Comparison of ENCODE assay signal across 13 mouse cellular contexts in the genomic region with DNA sequence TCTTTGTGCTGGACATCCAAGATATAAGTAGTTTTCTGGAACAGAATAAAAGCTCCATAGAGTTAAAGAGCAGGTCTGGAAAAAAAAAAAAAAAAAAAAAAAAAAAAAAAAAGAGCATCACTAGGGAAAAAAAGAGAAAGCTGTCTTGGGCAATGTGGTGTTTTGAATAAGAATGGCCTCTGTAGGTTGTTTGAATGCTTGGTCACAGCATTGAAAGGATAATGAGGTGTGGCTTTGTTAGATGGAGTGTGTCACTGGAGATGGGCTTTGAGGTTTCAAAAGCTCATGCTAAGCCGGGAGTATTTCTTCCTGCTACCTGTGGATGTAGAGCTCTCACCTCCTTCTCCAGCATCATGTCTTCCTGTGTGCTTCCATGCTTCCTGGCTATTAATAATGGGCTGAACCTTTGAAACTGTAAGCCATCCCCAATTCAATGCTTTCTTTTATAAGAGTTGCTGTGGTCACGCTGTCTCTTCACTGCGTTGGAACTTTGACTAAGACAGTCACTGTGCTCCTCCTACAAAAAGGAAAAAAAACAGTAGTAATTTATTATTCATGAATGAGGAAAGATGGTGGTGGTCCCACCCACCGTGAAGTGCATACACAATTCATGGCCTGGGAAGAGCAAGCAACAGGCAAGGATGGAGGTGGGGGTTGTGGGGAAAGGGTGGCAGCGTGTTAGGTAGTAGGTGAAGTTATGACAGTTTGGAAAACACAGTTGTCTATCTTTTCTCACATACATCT.
DNase-seq lines count a peak whose midpoint lies in the region; ATAC-seq and TF ChIP-seq lines count a peak whose summit lies in the region.
"Had no signal": no experiment of that assay in that cellular context is flagged by ENCODE, and none has a peak within 500 bp of the region (broad histone marks: within the 10 kb centered on the region; RNA-seq: fewer than 3 reads in every experiment).

No protein-coding gene starts in this region.

- H3K9ac ChIP-seq in kidney, embryonic 14.5 days (ENCODE audit: low read depth, low read length) = no peak overlapping the region
- no peak overlapping the region for H3K9ac ChIP-seq in forebrain, embryonic 13.5 days
- H3K9ac ChIP-seq in hindbrain, postnatal 0 days (replicated peaks; ENCODE audit: low read length) = no peak overlapping the region
- no peak overlapping the region for H3K9ac ChIP-seq in neural tube, embryonic 15.5 days (replicated peaks)
- no peak overlapping the region for H3K9ac ChIP-seq in kidney, embryonic 15.5 days

- H3K4me1 ChIP-seq in kidney, embryonic 14.5 days (ENCODE audit: control insufficient read depth, insufficient read depth, low read length) = no peaks in the 10 kb centered on the region
- H3K4me1 ChIP-seq in forebrain, embryonic 13.5 days = peaks cover 14% of the 10 kb centered on the region
- H3K4me1 ChIP-seq in hindbrain, postnatal 0 days (ENCODE audit: insufficient read depth, low read length) = no peaks in the 10 kb centered on the region
- peaks cover 9% of the 10 kb centered on the region for H3K4me1 ChIP-seq in neural tube, embryonic 15.5 days
- H3K4me1 ChIP-seq in kidney, embryonic 15.5 days = no peaks in the 10 kb centered on the region

- H3K27me3 ChIP-seq in kidney, embryonic 14.5 days (ENCODE audit: control insufficient read depth, insufficient read depth, low read length) = no peaks in the 10 kb centered on the region
- H3K27me3 ChIP-seq in forebrain, embryonic 13.5 days = no peaks in the 10 kb centered on the region
- no peaks in the 10 kb centered on the region for H3K27me3 ChIP-seq in hindbrain, postnatal 0 days (ENCODE audit: insufficient read depth, low read length)
- no peaks in the 10 kb centered on the region for H3K27me3 ChIP-seq in neural tube, embryonic 15.5 days (replicated peaks)
- no peaks in the 10 kb centered on the region for H3K27me3 ChIP-seq in kidney, embryonic 15.5 days

- no peaks in the 10 kb centered on the region for H3K36me3 ChIP-seq in kidney, embryonic 14.5 days (ENCODE audit: control insufficient read depth, insufficient read depth, low read length)
- no peaks in the 10 kb centered on the region for H3K36me3 ChIP-seq in forebrain, embryonic 13.5 days (ENCODE audit: poor library complexity, severe bottlenecking)
- no peaks in the 10 kb centered on the region for H3K36me3 ChIP-seq in hindbrain, postnatal 0 days (ENCODE audit: insufficient read depth, low read length)
- H3K36me3 ChIP-seq in neural tube, embryonic 15.5 days = no peaks in the 10 kb centered on the region
- H3K36me3 ChIP-seq in kidney, embryonic 15.5 days = no peaks in the 10 kb centered on the region

- H3K4me2 ChIP-seq in kidney, embryonic 14.5 days (replicated peaks; ENCODE audit: low read depth, low read length) = peak overlapping the region; percentile 15; the same call in 1 of the 2 replicates
- peak overlapping the region; percentile 60 for H3K4me2 ChIP-seq in forebrain, embryonic 13.5 days
- peak overlapping the region; percentile 56 for H3K4me2 ChIP-seq in hindbrain, postnatal 0 days (ENCODE audit: low read depth, low read length)
- H3K4me2 ChIP-seq in neural tube, embryonic 15.5 days = peak overlapping the region; percentile 49
- no peak overlapping the region for H3K4me2 ChIP-seq in kidney, embryonic 15.5 days

- TF ChIP-seq CTCF in hindbrain, postnatal 0 days (IDR thresholded peaks at IDR 0.05; ENCODE audit: low read depth) = no peak

- no peak overlapping the region for H3K27ac ChIP-seq in kidney, embryonic 14.5 days (ENCODE audit: low read depth, low read length)
- H3K27ac ChIP-seq in forebrain, embryonic 13.5 days = no peak overlapping the region
- no peak overlapping the region for H3K27ac ChIP-seq in hindbrain, postnatal 0 days
- no peak overlapping the region for H3K27ac ChIP-seq in neural tube, embryonic 15.5 days (replicated peaks)
- H3K27ac ChIP-seq in kidney, embryonic 15.5 days = no peak overlapping the region

- 62% methylated on average over 5 of the region's 5 CpGs for WGBS in kidney, embryonic 14.5 days
- 28% methylated on average over 5 of the region's 5 CpGs for WGBS in forebrain, embryonic 13.5 days
- WGBS in hindbrain, postnatal 0 days = 33% methylated on average over 5 of the region's 5 CpGs
- 30% methylated on average over 5 of the region's 5 CpGs for whole genome bisulfite sequencing in neural tube, embryonic 15.5 days
- 51% methylated on average over 5 of the region's 5 CpGs for WGBS in kidney, embryonic 15.5 days

- H3K4me3 ChIP-seq in kidney, embryonic 14.5 days (ENCODE audit: low read length) = no peak overlapping the region
- peak overlapping the region; percentile 32; the same call in 1 of the 2 replicates for H3K4me3 ChIP-seq in forebrain, embryonic 13.5 days
- H3K4me3 ChIP-seq in hindbrain, postnatal 0 days (ENCODE audit: low read length) = peak overlapping the region; percentile 27
- peak overlapping the region; percentile 9; the same call in 1 of the 2 replicates for H3K4me3 ChIP-seq in neural tube, embryonic 15.5 days (replicated peaks)
- H3K4me3 ChIP-seq in kidney, embryonic 15.5 days (replicated peaks) = no peak overlapping the region

- no peak for ATAC-seq in kidney, embryonic 14.5 days (ENCODE audit: low FRiP score, low TSS enrichment)
- no peak; the same call in 1 of the 2 replicates for ATAC-seq in forebrain, embryonic 13.5 days
- ATAC-seq in hindbrain, postnatal 0 days = no peak
- no peak for ATAC-seq in neural tube, embryonic 15.5 days (ENCODE audit: low FRiP score)
- no peak for ATAC-seq in kidney, embryonic 15.5 days (replicated peaks; ENCODE audit: low FRiP score)
- ATAC-seq in megakaryocyte progenitor cell, adult 5-6 weeks (replicated peaks; ENCODE audit: poor library complexity) = no peak
- ATAC-seq: lung, postnatal 0 days had no signal

- DNase-seq in kidney, adult 18-20 months = no peak
- DNase-seq in hindbrain, postnatal 0 days (ENCODE audit: low spot score) = no peak
- no peak for DNase-seq in right cerebral cortex, postnatal 36 days (ENCODE audit: low spot score in 2 of 2)
- DNase-seq: adrenal gland, adult 8-10 months; gastrocnemius, postnatal 25 days; heart, postnatal 14 days; kidney, postnatal 10 days had no signal

- no peaks in the 10 kb centered on the region for H3K9me3 ChIP-seq in kidney, embryonic 14.5 days (ENCODE audit: control insufficient read depth, low read length)
- no peaks in the 10 kb centered on the region for H3K9me3 ChIP-seq in forebrain, embryonic 13.5 days (replicated peaks)
- no peaks in the 10 kb centered on the region for H3K9me3 ChIP-seq in hindbrain, postnatal 0 days (ENCODE audit: low read length)
- 0 out of 2 replicates have a peak, but pooled peaks cover 6% of the 10 kb centered on the region for H3K9me3 ChIP-seq in neural tube, embryonic 15.5 days (replicated peaks)
- H3K9me3 ChIP-seq in kidney, embryonic 15.5 days (replicated peaks) = no peaks in the 10 kb centered on the region

Comparison
In these comparisons a context has a peak if more than half of its experiments do, and no peak if none do; other contexts are left out.
1. H3K4me3 ChIP-seq: peak in forebrain, embryonic 13.5 days (single experiment), hindbrain, postnatal 0 days (single experiment) and neural tube, embryonic 15.5 days (single experiment); none in kidney, embryonic 14.5 days (single experiment) and kidney, embryonic 15.5 days (single experiment).